Mouse (Mus musculus) Muller cell, postnatal 12 days (primary cell): Measurements from ENCODE around the gene Tbx3.

Source experiments
- DNase-seq: peaks from one replicate; pipeline ENCODE4 v3.0.0-alpha.2; 2015; ENCODE audit errors: inconsistent ontology term

The Tbx3 gene

DNA sequence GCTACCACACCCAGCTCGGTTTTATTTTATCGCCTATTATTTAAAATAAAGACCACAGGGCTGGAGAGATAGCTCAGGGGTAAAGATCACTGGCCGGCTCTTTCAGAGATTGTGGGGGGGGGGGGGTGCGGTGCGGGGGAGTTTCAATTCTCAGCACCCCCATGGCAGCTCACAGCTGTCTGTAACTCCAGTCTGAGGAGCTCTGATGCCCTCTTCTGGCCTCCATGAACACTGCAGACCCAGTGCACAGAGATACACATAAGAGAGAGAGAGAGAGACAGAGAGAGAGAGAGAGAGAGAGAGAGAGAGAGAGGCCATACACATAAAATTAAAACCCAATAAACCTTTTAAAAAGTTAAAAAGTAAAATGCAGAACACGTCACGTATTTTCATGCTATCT lies 34.4 kb downstream of the Tbx3 start:
- no peak for DNase-seq

DNA sequence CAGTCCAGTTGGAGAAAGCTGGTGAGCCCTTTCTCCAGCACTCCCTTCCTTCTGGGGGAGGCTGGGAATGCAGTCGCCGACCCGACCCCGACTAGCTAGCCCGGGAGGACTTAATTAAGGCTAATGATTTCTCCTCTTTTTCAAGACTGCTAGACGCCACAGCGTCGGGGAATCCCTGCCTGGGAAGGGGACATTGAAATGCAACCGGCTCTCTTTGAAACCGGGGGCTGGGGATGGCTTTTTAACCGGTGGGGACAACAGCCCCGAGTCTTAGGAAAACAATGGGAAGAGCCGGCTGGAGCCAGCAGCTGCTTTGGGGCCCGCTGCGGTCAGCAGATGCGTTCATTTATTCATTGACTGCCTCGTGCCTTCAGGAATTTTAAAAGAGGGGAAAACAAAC lies 36.0 kb downstream of the Tbx3 start:
- DNase-seq: peak; percentile 24

DNA sequence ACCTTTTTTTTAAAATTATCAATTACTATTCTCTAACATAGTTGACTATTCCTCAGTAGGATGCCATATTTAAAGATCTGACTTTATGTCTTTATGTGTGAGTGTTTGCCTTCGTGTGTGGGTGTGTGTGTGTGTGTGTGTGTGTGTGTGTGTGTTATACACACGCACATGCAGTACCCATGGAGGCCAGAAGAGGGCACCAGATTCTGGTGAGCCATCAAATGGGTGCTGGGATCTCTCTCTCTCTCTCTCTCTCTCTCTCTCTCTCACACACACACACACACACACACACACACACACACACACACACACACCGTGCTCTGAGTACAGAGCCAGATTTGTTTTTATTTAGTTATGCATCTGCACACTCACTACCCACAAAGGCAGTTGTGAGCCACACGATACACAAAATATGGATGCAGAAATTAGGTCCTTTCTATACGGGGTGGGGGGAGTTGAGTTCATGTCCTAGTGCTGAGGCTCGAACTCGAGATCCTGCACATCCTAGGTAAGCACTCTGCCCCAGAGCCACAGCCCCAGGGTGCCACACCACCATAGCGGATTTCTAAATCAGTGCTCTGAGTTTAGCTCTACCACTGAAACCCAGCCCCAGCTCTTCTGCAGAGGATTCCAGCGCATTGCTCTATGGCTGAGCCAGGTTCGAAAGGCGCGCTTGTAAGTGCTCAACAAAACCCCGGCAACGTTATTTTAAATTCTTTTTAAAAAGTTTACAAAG lies 38.5 kb downstream of the Tbx3 start:
- DNase-seq: no peak

DNA sequence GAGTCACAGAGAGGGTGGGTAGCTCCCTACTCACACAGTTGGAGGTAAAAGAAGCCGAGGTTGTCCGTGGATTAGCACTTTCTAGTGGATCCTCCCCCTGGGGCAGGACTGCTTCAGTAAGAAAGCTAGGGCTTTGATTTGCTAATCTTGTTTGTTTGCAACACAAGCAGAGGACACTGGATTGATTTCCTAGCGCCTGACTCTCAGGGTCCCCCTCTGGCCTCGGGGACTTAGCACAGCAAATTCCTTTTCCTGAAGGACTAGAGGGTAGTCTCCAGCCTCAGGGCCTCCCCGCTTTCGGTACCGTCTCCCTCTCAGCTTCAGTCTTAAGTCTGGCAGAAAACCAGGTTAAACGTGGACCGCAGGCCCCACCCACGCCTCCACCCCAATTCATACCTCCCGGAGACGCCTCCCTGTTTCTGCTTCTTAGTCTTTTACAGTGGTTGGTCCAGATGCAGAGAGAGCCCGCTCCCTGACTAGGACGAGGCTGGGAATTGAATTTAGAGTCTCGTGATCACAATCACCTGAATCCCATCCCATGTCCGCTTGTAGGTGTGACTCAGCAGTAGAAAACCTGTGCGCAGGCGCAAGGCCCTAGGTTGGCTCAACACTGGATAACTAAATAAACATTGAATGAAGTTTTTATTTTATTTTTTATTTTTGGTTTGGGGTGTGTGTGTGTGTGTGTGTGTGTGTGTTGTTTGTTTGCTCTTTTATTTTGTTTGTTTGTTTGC lies 39.5 kb downstream of the Tbx3 start:
- DNase-seq: no peak

DNA sequence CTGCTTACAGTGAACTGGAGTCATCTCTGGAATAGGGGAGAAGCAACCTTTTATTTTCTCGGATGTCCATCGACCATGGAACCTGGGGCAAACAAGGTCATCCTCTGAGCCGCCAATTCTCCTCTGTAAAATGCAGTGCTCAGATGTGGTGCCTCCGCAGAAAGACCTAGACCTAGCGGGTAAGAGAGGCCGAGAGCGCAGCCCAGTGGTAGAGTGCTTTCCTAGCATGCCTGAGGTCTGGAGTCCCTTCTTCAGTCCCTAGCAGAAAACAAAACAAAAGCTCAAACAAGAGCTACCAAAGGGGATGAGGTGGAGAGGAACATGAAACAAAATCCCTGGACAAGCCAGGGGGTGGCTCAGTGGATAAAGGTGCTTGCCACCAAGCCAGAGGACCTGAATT lies 40.3 kb downstream of the Tbx3 start:
- no peak for DNase-seq

DNA sequence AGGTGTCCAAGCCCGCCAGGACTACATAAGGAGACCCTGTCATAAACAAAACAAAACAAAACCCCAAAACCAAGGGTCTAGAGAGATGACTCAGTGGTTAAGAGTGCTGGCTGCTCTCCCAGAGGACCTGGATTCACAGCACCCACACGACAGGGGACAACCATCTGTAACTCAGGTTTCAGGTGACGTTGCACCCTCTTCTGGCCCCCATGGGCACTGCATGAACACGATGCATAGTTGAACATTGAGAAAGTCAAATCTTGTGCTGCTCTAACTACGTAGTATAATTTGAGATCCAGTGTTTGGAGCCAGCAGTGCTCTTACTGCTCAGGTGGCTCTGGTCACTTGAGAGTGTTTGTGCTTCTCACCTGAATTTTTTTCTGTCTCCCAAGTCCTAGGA lies 41.2 kb downstream of the Tbx3 start:
- no peak for DNase-seq

DNA sequence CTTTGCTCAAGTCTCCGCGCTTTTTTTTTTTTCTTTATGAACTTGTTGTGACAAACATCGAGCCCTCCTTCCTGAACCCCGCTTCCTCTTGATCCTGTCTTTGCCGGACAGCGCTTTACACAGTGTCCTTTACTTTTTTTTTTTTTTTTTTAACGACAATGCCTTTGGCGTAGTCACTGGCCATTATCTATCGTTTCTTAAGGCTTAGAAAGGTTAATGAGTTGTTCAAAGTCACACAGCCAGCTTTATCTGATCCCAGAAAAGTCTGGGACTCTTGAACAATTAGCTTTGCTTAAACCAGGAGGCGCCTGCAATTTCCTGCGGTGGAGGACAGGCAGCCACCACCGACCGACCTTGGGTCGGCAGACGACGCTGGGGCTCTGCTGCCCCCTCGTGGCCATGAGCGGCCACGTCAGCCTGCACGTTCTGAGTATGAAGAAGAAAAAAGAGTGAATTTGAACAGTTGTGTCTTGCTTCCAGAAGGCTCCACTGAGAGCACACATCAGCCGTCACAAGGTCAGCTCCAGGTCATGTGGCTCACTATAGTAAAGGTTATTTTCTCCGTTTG lies 42.3 kb downstream of the Tbx3 start:
- DNase-seq: peak; percentile 74

DNA sequence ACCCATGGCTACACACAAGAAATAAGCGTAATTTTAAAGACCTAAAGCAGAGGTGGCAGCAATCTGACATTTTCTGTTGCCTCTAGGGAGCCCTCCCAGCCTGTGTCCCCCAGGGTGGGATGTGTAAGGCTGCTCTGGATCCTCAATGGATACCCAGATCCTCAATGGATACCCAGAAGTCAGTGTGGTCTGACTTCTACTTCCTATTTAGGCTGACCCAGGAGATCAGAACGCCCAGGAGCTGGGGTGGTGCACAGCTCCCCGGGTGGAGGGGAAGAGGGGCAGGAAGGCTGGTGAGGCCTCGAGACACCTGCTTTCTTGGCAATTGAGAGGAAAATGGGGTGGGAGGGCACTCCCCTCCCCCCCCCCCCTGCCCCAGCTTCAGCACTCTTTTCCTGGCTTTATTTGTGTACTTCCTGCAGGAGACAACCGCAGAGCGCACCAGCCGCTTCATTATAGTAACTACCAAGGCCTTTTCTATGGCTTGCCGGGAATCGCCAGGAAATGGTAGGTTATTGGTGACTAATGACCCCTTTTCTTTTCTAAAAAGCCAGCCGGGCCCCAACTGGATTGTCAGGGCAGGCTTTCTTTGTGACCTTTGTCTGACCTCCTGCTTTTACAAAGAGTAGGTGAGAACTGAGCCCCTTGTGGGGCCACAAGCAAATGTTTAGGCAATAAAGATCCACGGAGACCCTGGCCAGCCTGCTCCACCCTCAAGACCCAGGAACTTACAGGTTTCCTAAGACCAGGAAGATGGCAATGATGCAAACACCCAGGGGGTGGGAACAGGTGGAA lies 50.2 kb downstream of the Tbx3 start:
- DNase-seq: no peak

DNA sequence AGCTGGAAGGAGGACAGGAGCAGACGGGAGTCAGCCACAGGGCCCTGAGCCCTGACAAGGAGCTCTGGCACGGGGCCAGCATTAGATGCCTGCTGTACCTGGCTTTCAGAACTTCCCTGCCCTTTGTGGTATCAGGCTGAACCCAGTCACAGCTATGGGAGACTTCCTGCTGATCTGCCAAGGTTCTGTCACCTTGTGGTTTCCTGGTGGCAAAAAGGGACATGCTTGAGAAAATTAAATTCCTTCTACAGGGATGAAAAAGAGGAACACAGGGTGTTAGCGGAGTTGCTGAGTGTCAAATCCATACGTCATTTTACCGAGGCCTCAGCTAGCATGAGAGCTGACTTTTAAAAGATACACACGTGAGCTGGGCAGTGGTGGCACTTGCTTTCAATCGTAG lies 62.5 kb downstream of the Tbx3 start:
- no peak for DNase-seq
